Mouse (Mus musculus): ENCODE measurements around the gene Tac2.
"Not testable (repeated sequence)": the region's sequence is repeated elsewhere in the genome, so short reads cannot be mapped to it uniquely, and the experiment has no call there.

The Tac2 gene

DNA sequence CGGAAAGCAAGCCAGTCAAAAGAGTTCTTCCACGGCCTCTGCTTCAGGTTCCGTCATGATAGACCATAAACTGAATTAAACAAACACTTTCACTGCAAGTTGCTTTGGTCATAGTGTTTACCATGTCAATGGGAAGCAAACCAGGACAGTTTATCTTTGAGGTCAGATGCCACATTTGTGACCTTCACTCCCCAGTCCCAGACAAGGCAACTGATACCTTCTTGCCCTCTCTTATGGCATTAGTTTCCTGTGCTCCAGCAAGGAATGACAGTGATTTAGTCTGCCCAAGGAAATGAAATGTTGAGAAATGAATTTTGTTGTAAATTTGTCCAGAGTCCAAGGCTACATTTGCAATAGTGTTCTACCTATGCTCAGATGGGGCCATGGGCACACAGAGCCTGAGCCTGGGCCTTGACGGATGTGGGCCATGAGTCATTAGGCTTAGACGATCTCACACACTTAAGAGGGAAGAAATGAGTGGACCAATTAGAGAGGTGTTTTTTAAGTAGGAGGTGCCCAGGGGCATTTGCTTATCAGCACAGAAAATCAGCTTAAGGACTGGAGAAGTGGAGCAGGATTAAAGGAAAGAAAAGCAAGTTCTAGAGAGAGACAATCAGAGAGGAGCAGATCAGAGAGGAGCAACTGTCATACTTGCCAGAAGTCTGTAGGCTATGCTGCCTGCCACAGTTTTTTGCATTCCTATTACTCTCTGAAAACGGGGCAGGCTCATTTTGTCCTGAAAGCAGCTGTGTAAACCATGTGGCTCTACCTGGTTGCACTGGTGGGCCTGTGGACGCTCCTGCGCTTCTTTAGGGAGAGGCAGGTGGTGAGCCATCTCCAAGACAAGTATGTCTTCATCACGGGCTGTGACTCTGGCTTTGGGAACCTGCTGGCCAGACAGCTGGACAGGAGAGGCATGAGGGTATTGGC is 35.2 kb downstream of the Tac2 start, which contains the start of the genes Rdh1 and Rdh16f1:
Rdh1 (plus strand) TSS at position 541 of the 930 bp plus-strand sequence.
Rdh16f1 (plus strand) TSS at position 607 of the 930 bp plus-strand sequence.
- DNase-seq (ENCODE audit: low spot score): no peak

DNA sequence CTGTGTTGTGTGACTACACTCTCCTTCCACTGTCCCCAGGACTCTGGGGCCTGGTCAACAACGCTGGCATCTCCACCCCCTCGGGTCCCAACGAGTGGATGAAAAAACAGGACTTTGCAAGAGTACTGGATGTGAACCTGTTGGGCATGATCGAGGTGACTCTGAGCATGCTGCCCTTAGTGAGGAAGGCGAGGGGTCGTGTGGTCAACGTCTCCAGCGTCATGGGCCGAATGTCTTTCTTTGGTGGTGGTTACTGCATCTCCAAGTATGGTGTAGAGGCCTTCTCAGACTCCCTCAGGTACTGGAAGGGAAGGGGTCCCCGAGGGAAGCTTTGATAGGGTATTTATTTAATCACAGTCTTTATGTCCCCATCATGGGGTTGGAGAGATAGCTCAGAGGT is 38.6 kb downstream of the Tac2 start:
- not testable (repeated sequence) for DNase-seq (ENCODE audit: low spot score)

DNA sequence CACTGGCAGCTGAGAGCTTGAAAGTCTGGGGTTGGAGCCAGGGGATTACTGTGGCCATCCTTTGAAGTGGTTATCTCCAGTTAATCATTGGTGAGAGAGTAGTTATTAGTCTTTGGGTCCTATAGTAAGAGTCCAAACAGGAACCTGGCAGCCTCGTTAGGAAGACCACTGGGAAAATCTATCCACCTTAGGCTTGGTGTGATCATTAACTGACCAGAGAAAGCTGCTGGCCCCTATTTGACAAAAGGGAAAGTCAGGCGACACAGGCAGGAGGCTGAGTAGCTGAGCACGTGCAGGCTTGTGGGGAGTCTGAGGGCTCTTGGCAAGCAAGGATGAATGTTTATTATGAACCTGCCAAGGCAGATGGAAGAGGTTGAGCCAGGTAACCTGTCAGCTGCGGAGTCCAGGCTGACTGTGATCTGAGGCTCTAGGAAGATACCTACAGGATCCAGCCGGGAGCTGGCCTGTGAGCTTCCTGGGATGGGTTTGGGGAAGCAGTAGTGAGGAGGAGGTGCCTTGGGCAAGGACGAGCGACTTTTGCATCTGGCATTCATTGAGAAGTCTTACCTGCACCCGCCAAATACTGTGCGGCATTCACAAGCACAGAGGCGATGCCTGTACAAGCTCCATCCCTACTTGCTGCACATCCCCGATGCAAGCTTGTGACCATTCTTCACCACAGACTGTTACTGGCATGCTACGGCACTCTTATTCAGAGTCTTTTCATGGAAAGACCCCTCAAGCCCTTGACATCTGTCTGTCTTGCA is 39.8 kb downstream of the Tac2 start:
- no peak for DNase-seq (ENCODE audit: low spot score)

DNA sequence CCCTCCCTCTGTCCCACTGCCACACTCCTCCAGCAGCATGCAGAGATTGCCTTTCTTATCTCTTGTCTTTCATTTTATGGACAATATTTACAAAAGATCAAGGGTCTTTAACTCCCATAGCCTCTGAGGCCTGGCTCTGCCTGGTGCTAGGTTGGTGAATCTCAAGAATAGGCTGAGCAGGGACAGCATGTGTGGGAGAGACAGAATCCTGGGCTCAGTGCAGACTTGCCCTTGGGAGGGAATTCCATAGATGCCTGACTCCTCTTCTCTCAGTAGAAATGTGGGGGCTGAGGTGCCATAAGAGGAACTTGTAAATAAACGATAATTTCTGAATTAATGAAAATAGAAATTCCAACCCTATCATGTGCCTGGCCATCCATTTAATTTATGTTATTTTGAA is 42.3 kb downstream of the Tac2 start:
- DNase-seq (ENCODE audit: low spot score): no peak

DNA sequence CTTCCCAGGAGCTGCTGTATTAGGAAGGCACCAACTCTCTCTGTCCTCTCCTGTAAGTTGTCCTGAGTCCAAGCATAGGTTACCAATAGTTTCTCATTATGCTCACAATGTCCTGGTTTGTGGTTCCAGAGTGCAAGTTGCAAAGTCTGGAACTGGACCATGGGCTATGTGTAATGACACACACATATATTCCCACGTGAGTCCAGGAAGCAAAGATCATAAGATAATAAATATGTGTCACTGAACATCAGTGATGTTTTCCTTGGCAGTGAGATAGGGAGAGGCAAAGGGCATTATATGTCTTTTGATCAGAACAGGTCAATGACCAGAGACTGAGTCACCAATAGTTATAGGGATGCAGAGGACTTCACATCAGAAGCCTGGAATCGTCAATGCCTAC is 51.7 kb downstream of the Tac2 start, which contains the start of gene Rdh9:
Rdh9 (plus strand) TSS at position 376 of the 400 bp plus-strand sequence.
- DNase-seq (ENCODE audit: low spot score): no peak
